Mouse (Mus musculus): ENCODE measurements around the gene Meaf6.

- TF ChIP-seq POLR2A (IDR thresholded peaks at IDR 0.05; ENCODE audit: control insufficient read depth, low read depth, low read length) (peak; percentile 76), CTCF (IDR thresholded peaks at IDR 0.05; ENCODE audit: control insufficient read depth, insufficient read depth, insufficient replicate concordance, low read depth, low read length) (no peak)
These were observed 19.2 kb upstream of the Meaf6 start, which contains the start of gene Dnali1 for GRCm38 (mm10) chr4:125065517-125066307.

Data from testis, adult 2 months (tissue).